Mouse (Mus musculus): ENCODE data around the gene Nepro. TPM values are rescaled to one million over a fixed set of nuclear protein-coding genes. Genes with fewer than 3 reads are reported as not detected.
A peak's percentile ranks its signal among the peaks of the same experiment; 100 is the strongest.

Nepro gene
- total RNA-seq (2014; fragmentation: Nextera tagmentation) = 10.0 and 18.7 TPM in 2 replicates
- 16.9 and 22.4 TPM in 2 replicates for total RNA-seq (2017)

- peak; percentile 81 for ATAC-seq (replicated peaks; ENCODE audit: poor library complexity, severe bottlenecking)
Measured at GRCm38 (mm10) chr16:44724083-44724787, at the start of gene Nepro. TSS of gene Nepro (plus strand) at chr16:44724301.

- no peak for ATAC-seq (replicated peaks; ENCODE audit: poor library complexity, severe bottlenecking)
Measured at GRCm38 (mm10) chr16:44676357-44676756, 47.7 kb upstream of the Nepro start.

- no peak for ATAC-seq (replicated peaks; ENCODE audit: poor library complexity, severe bottlenecking)
Measured at GRCm38 (mm10) chr16:44679082-44679481, 45.0 kb upstream of the Nepro start.

DNA sequence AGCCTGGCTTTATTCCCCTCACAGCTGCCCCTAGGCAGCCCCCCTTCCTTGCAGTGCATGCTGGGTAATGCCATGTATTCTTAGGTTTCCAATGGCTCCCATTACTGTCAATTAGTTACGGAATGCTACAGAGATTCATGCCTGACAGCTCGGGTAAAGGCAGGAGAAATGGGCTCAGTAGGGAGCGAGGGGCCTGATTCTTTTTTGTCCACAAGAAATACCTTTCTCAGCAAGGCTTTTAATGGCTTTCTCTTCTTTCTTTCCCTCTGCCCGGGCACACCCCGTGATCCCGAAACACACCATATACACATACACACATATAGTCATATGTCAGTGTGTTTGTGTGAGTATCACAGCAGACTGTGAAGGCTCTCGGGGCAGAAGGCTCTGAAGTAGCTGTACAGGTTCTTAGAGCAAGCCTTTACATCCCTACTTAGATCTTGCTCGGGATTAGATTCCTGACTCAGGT lies 44.6 kb upstream of the Nepro start:
- no peak for ATAC-seq (replicated peaks; ENCODE audit: poor library complexity, severe bottlenecking)

DNA sequence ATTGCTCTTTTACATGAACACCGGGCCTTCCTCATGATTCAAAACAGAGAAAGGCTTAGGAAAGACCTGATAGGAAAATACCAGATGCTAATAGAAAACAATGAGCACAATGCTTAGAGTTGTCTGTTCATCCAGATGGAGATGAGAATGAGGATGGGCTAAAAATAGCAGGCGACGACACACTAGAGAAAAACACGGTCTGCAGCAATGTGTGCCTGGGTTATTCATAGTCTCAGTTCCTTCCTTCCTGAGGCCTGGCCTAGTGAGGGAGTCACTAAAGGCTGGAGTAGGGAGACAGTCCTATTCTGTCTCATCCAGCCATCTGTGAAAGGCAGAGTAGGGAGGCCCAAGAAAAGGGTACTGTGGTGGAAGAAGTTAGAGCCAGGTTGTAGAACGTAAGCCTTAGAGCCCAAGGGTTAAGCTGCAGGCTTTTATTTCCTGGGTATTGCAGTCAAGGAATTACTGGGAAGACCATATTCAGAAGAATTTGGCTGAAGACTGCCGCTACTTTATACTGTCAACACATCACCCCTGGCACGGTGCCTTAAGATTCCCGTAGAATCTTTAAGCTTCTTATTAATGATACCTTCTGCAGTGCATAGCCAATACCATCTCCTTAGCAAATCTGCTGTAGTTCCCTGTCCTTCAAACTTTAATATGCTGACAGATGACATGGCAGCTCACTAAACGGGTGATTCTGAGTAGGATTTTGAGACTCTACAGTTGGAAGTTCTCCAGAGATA lies 43.2 kb upstream of the Nepro start:
- no peak for ATAC-seq (replicated peaks; ENCODE audit: poor library complexity, severe bottlenecking)

GRCm38 (mm10) chr16:44684646-44685045 lies 39.5 kb upstream of the Nepro start:
- ATAC-seq (replicated peaks; ENCODE audit: poor library complexity, severe bottlenecking) = no peak

GRCm38 (mm10) chr16:44685401-44685800 lies 38.7 kb upstream of the Nepro start:
- no peak for ATAC-seq (replicated peaks; ENCODE audit: poor library complexity, severe bottlenecking)

- no peak for ATAC-seq (replicated peaks; ENCODE audit: poor library complexity, severe bottlenecking)
Measured at GRCm38 (mm10) chr16:44686991-44687718, 36.9 kb upstream of the Nepro start.

DNA sequence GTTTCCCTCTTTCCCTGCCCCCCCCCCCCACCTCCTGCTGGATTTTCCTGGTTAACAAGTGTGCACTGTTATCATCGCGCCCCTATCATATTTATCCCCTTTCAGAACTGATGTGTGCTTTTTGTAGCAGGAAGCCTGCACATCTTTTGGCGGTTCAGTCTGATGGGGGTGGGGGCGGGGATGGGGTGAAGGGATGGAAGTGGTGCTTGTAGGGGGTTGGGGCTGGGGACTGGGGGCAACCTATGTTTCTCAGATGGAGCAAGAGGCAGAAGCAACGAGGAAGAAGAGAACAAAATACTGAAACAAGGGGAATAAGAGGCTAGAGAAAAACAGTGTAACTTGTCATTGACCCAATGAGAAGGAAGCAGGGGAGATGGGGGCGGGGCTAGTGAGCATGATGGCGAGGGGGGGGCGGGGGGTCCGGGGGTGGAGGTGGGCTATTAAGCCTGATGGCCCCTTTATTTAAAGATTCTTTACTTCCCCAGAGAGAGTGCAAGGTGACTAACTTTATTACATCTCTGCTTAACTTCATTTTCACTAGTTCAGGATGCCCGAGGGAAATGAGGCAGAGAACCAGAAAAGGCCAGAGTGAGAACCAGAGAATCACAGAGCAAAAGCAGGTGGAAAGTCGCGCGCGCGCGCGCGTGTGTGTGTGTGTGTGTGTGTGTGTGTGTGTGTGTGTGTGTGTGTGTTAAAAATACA lies 36.2 kb upstream of the Nepro start:
- ATAC-seq (replicated peaks; ENCODE audit: poor library complexity, severe bottlenecking) = no peak

GRCm38 (mm10) chr16:44688507-44688906 lies 35.6 kb upstream of the Nepro start:
- no peak for ATAC-seq (replicated peaks; ENCODE audit: poor library complexity, severe bottlenecking)

GRCm38 (mm10) chr16:44690501-44690900 lies 33.6 kb upstream of the Nepro start:
- ATAC-seq (replicated peaks; ENCODE audit: poor library complexity, severe bottlenecking) = no peak

DNA sequence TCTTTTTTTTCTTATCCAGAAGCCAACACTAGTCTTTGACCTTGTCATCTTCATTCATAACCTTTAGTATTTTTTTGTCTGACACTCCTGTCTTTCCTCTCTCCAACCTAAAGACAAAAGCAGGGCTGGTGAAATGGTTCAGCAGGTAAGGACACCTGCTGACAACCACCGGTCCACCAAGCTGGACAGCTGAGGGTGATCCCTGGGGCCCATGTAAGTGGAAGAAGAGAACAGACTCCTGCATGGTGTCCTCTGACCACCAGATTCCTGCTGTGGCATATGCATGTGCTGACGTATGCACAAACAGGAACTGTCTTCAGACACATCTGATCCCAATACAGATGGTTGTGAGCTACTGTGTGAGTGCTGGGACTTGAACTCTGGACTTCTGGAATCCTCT lies 33.0 kb upstream of the Nepro start:
- no peak for ATAC-seq (replicated peaks; ENCODE audit: poor library complexity, severe bottlenecking)

- ATAC-seq (replicated peaks; ENCODE audit: poor library complexity, severe bottlenecking) = peak; percentile 69
Measured at GRCm38 (mm10) chr16:44691561-44692141, 32.5 kb upstream of the Nepro start.

DNA sequence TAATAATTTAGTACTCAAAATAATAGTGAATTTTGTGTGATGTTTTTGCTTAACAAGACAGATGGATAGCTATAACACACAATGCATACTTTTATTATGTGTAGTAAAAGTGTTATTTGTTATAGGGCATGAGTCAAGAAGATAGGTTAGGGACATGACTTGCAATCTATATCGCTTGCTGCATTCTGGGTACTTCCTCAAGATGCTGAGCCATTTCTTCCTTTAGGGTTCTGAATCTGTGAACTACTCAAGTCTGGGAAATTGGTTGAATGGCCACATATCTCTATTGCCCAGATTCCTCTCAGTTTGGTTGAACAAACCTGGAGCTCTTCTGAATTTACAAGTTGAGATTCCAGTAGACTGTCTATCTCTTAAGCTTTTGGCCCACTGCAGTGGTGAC lies 31.6 kb upstream of the Nepro start:
- no peak for ATAC-seq (replicated peaks; ENCODE audit: poor library complexity, severe bottlenecking)

- 0 out of 2 replicates have a peak, but pooled peaks have one; percentile 33 for ATAC-seq (replicated peaks; ENCODE audit: poor library complexity, severe bottlenecking)
Measured at GRCm38 (mm10) chr16:44693695-44694094, 30.4 kb upstream of the Nepro start.

- ATAC-seq (replicated peaks; ENCODE audit: poor library complexity, severe bottlenecking) = no peak
Measured at GRCm38 (mm10) chr16:44695214-44695858, 28.8 kb upstream of the Nepro start.

- no peak for ATAC-seq (replicated peaks; ENCODE audit: poor library complexity, severe bottlenecking)
Measured at GRCm38 (mm10) chr16:44695859-44696620, 28.1 kb upstream of the Nepro start.

- no peak for ATAC-seq (replicated peaks; ENCODE audit: poor library complexity, severe bottlenecking)
Measured at GRCm38 (mm10) chr16:44697473-44698205, 26.5 kb upstream of the Nepro start.
